11 mouse cellular contexts compared by ENCODE assay signal in genomic region chr17:55446185-55446527, GRCm38 (mm10). TPM values are rescaled to one million over a fixed set of nuclear protein-coding genes. Genes with fewer than 3 reads are reported as not detected.
A peak's percentile ranks its signal among the peaks of the same experiment; 100 is the strongest.
DNase-seq lines count a peak whose midpoint lies in the region; ATAC-seq and TF ChIP-seq lines count a peak whose summit lies in the region.
"Had no signal": no experiment of that assay in that cellular context is flagged by ENCODE, and none has a peak within 500 bp of the region (broad histone marks: within the 10 kb centered on the region; RNA-seq: fewer than 3 reads in every experiment).

No protein-coding gene starts in this region.

- H3K4me2 ChIP-seq in heart, embryonic 13.5 days = peak overlapping the region; percentile 94
- peak overlapping the region; percentile 89 for H3K4me2 ChIP-seq in embryonic facial prominence, embryonic 13.5 days
- peak overlapping the region; percentile 89 for H3K4me2 ChIP-seq in limb, embryonic 11.5 days (ENCODE audit: low read depth, severe bottlenecking)

- TF ChIP-seq POLR2A in ES-Bruce4 (IDR thresholded peaks at IDR 0.05; ENCODE audit: insufficient read depth, low read length) = no peak

- peak overlapping the region; percentile 61 for H3K4me3 ChIP-seq in heart, embryonic 13.5 days
- peak overlapping the region; percentile 69 for H3K4me3 ChIP-seq in ES-Bruce4 (ENCODE audit: low read depth, low read length)
- peak overlapping the region; percentile 69 for H3K4me3 ChIP-seq in embryonic facial prominence, embryonic 13.5 days
- peak overlapping the region; percentile 60 for H3K4me3 ChIP-seq in limb, embryonic 11.5 days (ENCODE audit: low read depth, low read length)
- H3K4me3 ChIP-seq: erythroblast, embryonic 14.5 days had no signal

- peak overlapping the region; percentile 68 for H3K9ac ChIP-seq in heart, embryonic 13.5 days
- H3K9ac ChIP-seq in ES-Bruce4 (ENCODE audit: low read depth, poor library complexity, severe bottlenecking) = peak overlapping the region; percentile 28
- H3K9ac ChIP-seq in embryonic facial prominence, embryonic 13.5 days = peak overlapping the region; percentile 86
- peak overlapping the region; percentile 92 for H3K9ac ChIP-seq in limb, embryonic 11.5 days (ENCODE audit: low read length)
- H3K9ac ChIP-seq: liver, embryonic 14.5 days had no signal

- no peaks in the 10 kb centered on the region for H3K36me3 ChIP-seq in heart, embryonic 13.5 days
- H3K36me3 ChIP-seq in ES-Bruce4 (ENCODE audit: control insufficient read depth, insufficient read depth, low read length, poor library complexity, severe bottlenecking) = no peaks in the 10 kb centered on the region
- no peaks in the 10 kb centered on the region for H3K36me3 ChIP-seq in embryonic facial prominence, embryonic 13.5 days
- no peaks in the 10 kb centered on the region for H3K36me3 ChIP-seq in limb, embryonic 11.5 days (ENCODE audit: control insufficient read depth, insufficient read depth, low read length)

- ATAC-seq in heart, embryonic 13.5 days (ENCODE audit: extremely low read depth, insufficient number of reproducible peaks, low FRiP score, low TSS enrichment) = no peak
- peak; percentile 40; the same call in 1 of the 2 replicates for ATAC-seq in embryonic facial prominence, embryonic 13.5 days (ENCODE audit: insufficient number of reproducible peaks, insufficient read depth, low FRiP score, low TSS enrichment, low read depth)
- ATAC-seq in limb, embryonic 11.5 days (ENCODE audit: insufficient number of reproducible peaks, low FRiP score, low TSS enrichment, low read depth) = no peak; the same call in 1 of the 2 replicates
- no peak for ATAC-seq in erythroid progenitor cell, adult 5-6 weeks (replicated peaks; ENCODE audit: low FRiP score, poor library complexity, severe bottlenecking)
- ATAC-seq in CD4-positive, CD25-positive, alpha-beta regulatory T cell, adult 4 months = no peak

- peaks cover 12% of the 10 kb centered on the region; the same call in 1 of the 2 replicates for H3K4me1 ChIP-seq in heart, embryonic 13.5 days
- no peaks in the 10 kb centered on the region for H3K4me1 ChIP-seq in ES-Bruce4 (ENCODE audit: control insufficient read depth, insufficient read depth, low read length)
- H3K4me1 ChIP-seq in embryonic facial prominence, embryonic 13.5 days = peaks cover 14% of the 10 kb centered on the region; the same call in 1 of the 2 replicates
- no peaks in the 10 kb centered on the region for H3K4me1 ChIP-seq in limb, embryonic 11.5 days (ENCODE audit: control insufficient read depth, insufficient read depth, low read length)

- peaks cover 62% of the 10 kb centered on the region for H3K27me3 ChIP-seq in heart, embryonic 13.5 days (replicated peaks)
- peaks cover 3% of the 10 kb centered on the region; the same call in 1 of the 2 replicates for H3K27me3 ChIP-seq in ES-Bruce4 (ENCODE audit: control insufficient read depth, insufficient read depth, low read length, poor library complexity, severe bottlenecking)
- peaks cover 26% of the 10 kb centered on the region for H3K27me3 ChIP-seq in embryonic facial prominence, embryonic 13.5 days
- H3K27me3 ChIP-seq in limb, embryonic 11.5 days (ENCODE audit: control insufficient read depth, insufficient read depth, low read length) = peaks cover 2% of the 10 kb centered on the region; the same call in 1 of the 2 replicates

- no peaks in the 10 kb centered on the region for H3K9me3 ChIP-seq in heart, embryonic 13.5 days
- no peaks in the 10 kb centered on the region for H3K9me3 ChIP-seq in ES-Bruce4 (replicated peaks; ENCODE audit: control insufficient read depth, insufficient read depth, low read length, poor library complexity, severe bottlenecking)
- no peaks in the 10 kb centered on the region for H3K9me3 ChIP-seq in embryonic facial prominence, embryonic 13.5 days
- no peaks in the 10 kb centered on the region for H3K9me3 ChIP-seq in limb, embryonic 11.5 days (ENCODE audit: control insufficient read depth, low read length)

- DNase-seq in heart, postnatal 4 days = no peak
- no peak for DNase-seq in limb, embryonic 11.5 days (ENCODE audit: low spot score)
- DNase-seq in thymus, postnatal 36 days = no peak

- 2% methylated on average over 6 of the region's 6 CpGs for WGBS in heart, embryonic 13.5 days
- 2% methylated on average over 6 of the region's 6 CpGs for WGBS in embryonic facial prominence, embryonic 13.5 days
- under 1% methylated on average over 6 of the region's 6 CpGs for WGBS in limb, embryonic 11.5 days

- no peak for TF ChIP-seq EP300 in ES-Bruce4 (IDR thresholded peaks at IDR 0.05; ENCODE audit: insufficient read depth, low read depth, low read length)

- no peak overlapping the region for H3K27ac ChIP-seq in heart, embryonic 13.5 days (replicated peaks)
- no peak overlapping the region for H3K27ac ChIP-seq in ES-Bruce4 (ENCODE audit: insufficient read depth, low read length)
- H3K27ac ChIP-seq in embryonic facial prominence, embryonic 13.5 days = peak overlapping the region; percentile 78
- H3K27ac ChIP-seq in limb, embryonic 11.5 days (replicated peaks; ENCODE audit: low read depth, low read length) = no peak overlapping the region
- H3K27ac ChIP-seq: liver, embryonic 14.5 days had no signal

- no peak for TF ChIP-seq CTCF in ES-Bruce4 (IDR thresholded peaks at IDR 0.05; ENCODE audit: low read depth, low read length)

RNA-seq across cellular contexts. Expression of gene St6gal2, which starts 1.0 kb away (rescaled TPM):
- 0.20 and 0.29 TPM in 2 replicates for polyA plus RNA-seq in heart, embryonic 13.5 days (2015; fragmentation: Nextera tagmentation; extraction: Ambion mirVana)
- total RNA-seq in heart, postnatal 4 days (2021) = under 1 TPM in 1 of 2 experiments, not detected in 1; 0.07 TPM
- 0.35 and 0.45 TPM in 2 replicates for polyA plus RNA-seq in ES-Bruce4 (2011; ENCODE audit: insufficient read depth, insufficient read length, low read depth, missing spikeins)
- 8.5 and 10.7 TPM in 2 replicates for polyA plus RNA-seq in embryonic facial prominence, embryonic 13.5 days (2015; fragmentation: Nextera tagmentation; extraction: Ambion mirVana)
- polyA plus RNA-seq in limb, embryonic 11.5 days (2014; fragmentation: Nextera tagmentation; extraction: Ambion mirVana) = 10.0 and 10.8 TPM in 2 replicates
- total RNA-seq in erythroid progenitor cell, adult 5-6 weeks (2015; ENCODE audit: low replicate concordance) = not detected in 2 replicates
- total RNA-seq in erythroid progenitor cell, adult 5-6 weeks (2017; ENCODE audit: low replicate concordance) = not detected in 2 replicates
- not detected for polyA plus RNA-seq in CD4-positive, CD25-positive, alpha-beta regulatory T cell, adult 4 months (2017; shearing (Covaris generic))
- total RNA-seq: MEL had no signal
- polyA plus RNA-seq: erythroblast, embryonic 14.5 days had no signal

Comparison
In these comparisons a context has a peak if more than half of its experiments do, and no peak if none do; other contexts are left out.
1. H3K9ac ChIP-seq: peak in every context shown above with its lines; median percentile 92 in limb, embryonic 11.5 days; 86 in embryonic facial prominence, embryonic 13.5 days; 68 in heart, embryonic 13.5 days; 28 in ES-Bruce4.